Mouse (Mus musculus): ENCODE data around the gene Cep55. TPM values are rescaled to one million over a fixed set of nuclear protein-coding genes. Genes with fewer than 3 reads are reported as not detected.
A peak's percentile ranks its signal among the peaks of the same experiment; 100 is the strongest.

The Cep55 gene
- polyA plus RNA-seq, 1 experiment from 2014 or later = 8.2 TPM

- Histone ChIP-seq H3K4me3 (ENCODE audit: low read depth, low read length) (no peak overlapping the region), H3K9me3 (ENCODE audit: control insufficient read depth) (no peaks in the 10 kb centered on the region), H3K27me3 (replicated peaks; ENCODE audit: control insufficient read depth, insufficient read depth, low read length) (no peaks in the 10 kb centered on the region), H3K4me1 (replicated peaks; ENCODE audit: control insufficient read depth, insufficient read depth, low read length) (peaks cover 17% of the 10 kb centered on the region), H3K9ac (ENCODE audit: low read depth, low read length) (no peak overlapping the region), H3K4me2 (replicated peaks; ENCODE audit: low read depth) (no peak overlapping the region), H3K36me3 (ENCODE audit: control insufficient read depth, insufficient read depth) (no peaks in the 10 kb centered on the region), H3K27ac (ENCODE audit: low read depth, low read length) (no peak overlapping the region)
- TF ChIP-seq CTCF (IDR thresholded peaks at IDR 0.05; ENCODE audit: low read depth) = no peak
- WGBS = 73% methylated on average over 4 of the region's 4 CpGs
- ATAC-seq = no peak
Observed at GRCm38 (mm10) chr19:38023603-38024002, 31.2 kb upstream of the Cep55 start.

DNA sequence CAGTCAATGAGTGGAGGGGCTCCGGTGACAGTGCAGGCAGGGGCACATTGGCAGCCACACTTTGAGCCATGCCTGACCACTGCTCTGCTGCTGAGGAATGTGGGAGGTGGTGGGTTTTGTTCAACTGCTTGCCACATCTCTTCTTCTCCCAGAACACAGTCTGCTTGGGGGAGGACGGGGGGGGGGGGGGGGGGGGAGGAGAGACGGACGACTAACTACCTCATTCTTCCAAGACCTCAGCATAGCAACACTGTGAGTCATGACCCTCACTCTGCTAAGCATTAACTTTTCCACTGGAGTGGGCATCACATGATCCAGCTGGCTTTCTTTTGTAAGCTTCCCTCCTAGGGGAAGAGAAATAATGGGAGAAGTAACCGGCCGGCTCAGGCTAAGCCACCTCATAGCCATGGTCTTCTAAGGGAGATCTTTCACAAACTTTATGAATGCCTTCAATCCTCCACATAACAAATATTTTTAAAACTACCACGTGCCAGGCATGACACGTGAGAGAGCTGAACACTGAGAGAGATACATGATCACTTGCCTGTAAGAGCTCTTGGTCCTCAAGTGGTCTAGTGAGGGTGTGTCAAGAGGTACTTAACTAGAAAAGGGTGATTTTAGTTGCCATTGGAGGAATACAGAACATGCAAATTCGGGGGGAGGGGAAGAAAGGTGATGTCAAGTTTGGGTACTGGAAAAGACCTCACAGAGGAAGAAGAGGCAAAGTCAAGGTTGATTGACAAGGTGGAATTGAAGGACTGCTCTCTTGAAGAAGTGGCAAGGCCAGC is 29.4 kb upstream of the Cep55 start:
- H3K9ac ChIP-seq (ENCODE audit: low read depth, low read length) = no peak overlapping the region
- TF ChIP-seq CTCF (IDR thresholded peaks at IDR 0.05; ENCODE audit: low read depth) = no peak
- H3K36me3 ChIP-seq (ENCODE audit: control insufficient read depth, insufficient read depth) = no peaks in the 10 kb centered on the region
- 44% methylated on average over 6 of the region's 9 CpGs for WGBS
- no peak overlapping the region for H3K4me2 ChIP-seq (replicated peaks; ENCODE audit: low read depth)
- H3K4me1 ChIP-seq (replicated peaks; ENCODE audit: control insufficient read depth, insufficient read depth, low read length) = peaks cover 20% of the 10 kb centered on the region
- no peak overlapping the region for H3K4me3 ChIP-seq (ENCODE audit: low read depth, low read length)
- H3K27ac ChIP-seq (ENCODE audit: low read depth, low read length) = peak overlapping the region; percentile 15; the same call in 1 of the 2 replicates
- peak; percentile 71 for ATAC-seq
- H3K9me3 ChIP-seq (ENCODE audit: control insufficient read depth) = no peaks in the 10 kb centered on the region
- no peaks in the 10 kb centered on the region for H3K27me3 ChIP-seq (replicated peaks; ENCODE audit: control insufficient read depth, insufficient read depth, low read length)

DNA sequence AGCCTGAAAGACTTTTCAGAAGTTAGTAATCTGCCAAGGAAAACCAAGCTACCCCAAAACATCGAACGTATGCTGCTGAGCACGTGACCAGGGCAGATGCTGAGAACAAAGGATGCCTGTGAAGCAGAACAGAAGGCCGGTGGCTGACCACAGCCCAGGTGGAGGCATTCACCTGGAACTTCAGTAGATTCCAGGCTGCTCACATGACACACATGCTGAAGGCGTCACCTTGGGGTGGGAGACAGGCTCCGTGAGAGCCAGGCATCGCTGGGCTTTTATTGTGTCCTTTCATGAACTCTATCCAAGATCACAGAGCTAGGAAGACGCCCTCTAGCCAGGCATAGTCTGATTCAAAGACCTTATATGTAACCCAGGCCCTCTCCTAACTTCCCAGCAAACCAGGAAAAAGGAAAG is 28.6 kb upstream of the Cep55 start:
- H3K9ac ChIP-seq (ENCODE audit: low read depth, low read length) = no peak overlapping the region
- ATAC-seq = no peak
- peak overlapping the region; percentile 9 for H3K4me2 ChIP-seq (replicated peaks; ENCODE audit: low read depth)
- no peaks in the 10 kb centered on the region for H3K9me3 ChIP-seq (ENCODE audit: control insufficient read depth)
- no peaks in the 10 kb centered on the region for H3K27me3 ChIP-seq (replicated peaks; ENCODE audit: control insufficient read depth, insufficient read depth, low read length)
- H3K4me1 ChIP-seq (replicated peaks; ENCODE audit: control insufficient read depth, insufficient read depth, low read length) = peaks cover 20% of the 10 kb centered on the region
- no peak for TF ChIP-seq CTCF (IDR thresholded peaks at IDR 0.05; ENCODE audit: low read depth)
- WGBS = 53% methylated on average over 8 of the region's 8 CpGs
- H3K27ac ChIP-seq (ENCODE audit: low read depth, low read length) = peak overlapping the region; percentile 15; the same call in 1 of the 2 replicates
- H3K36me3 ChIP-seq (ENCODE audit: control insufficient read depth, insufficient read depth) = no peaks in the 10 kb centered on the region
- H3K4me3 ChIP-seq (ENCODE audit: low read depth, low read length) = no peak overlapping the region

DNA sequence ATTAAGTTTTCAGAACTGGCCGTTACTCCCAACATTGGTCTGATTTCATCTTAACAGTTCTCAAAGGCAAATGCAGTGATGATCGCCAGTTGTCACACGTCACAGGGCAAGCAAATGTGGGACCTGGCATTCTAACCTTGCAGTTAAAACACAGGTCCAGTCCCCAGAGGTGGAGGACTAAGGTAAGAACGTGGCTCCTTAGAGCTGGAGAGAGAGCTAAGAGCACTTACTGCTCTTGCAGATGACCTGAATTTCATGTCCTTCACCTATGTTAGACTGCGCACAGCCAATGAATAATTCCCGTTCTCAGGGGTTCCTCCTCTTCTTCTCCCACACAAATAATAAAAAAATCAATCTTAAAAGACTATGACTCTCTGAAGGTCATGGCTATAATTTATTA is 27.4 kb upstream of the Cep55 start:
- WGBS = 84% methylated on average over 6 of the region's 6 CpGs
- no peak for ATAC-seq
- no peak for TF ChIP-seq CTCF (IDR thresholded peaks at IDR 0.05; ENCODE audit: low read depth)

GRCm38 (mm10) chr19:38027881-38028521 is 26.8 kb upstream of the Cep55 start:
- no peak for ATAC-seq
- H3K4me2 ChIP-seq (replicated peaks; ENCODE audit: low read depth) = no peak overlapping the region
- no peaks in the 10 kb centered on the region for H3K9me3 ChIP-seq (ENCODE audit: control insufficient read depth)
- H3K27me3 ChIP-seq (replicated peaks; ENCODE audit: control insufficient read depth, insufficient read depth, low read length) = no peaks in the 10 kb centered on the region
- H3K4me1 ChIP-seq (replicated peaks; ENCODE audit: control insufficient read depth, insufficient read depth, low read length) = peaks cover 20% of the 10 kb centered on the region
- peak overlapping the region; percentile 7; the same call in 1 of the 2 replicates for H3K27ac ChIP-seq (ENCODE audit: low read depth, low read length)
- no peak overlapping the region for H3K9ac ChIP-seq (ENCODE audit: low read depth, low read length)
- no peaks in the 10 kb centered on the region for H3K36me3 ChIP-seq (ENCODE audit: control insufficient read depth, insufficient read depth)
- TF ChIP-seq CTCF (IDR thresholded peaks at IDR 0.05; ENCODE audit: low read depth) = no peak
- WGBS = 42% methylated on average over 10 of the region's 10 CpGs
- no peak overlapping the region for H3K4me3 ChIP-seq (ENCODE audit: low read depth, low read length)

More for the DNA sequence above, 27.4 kb upstream of the Cep55 start:
- no peak overlapping the region for H3K4me2 ChIP-seq (replicated peaks; ENCODE audit: low read depth)
- peaks cover 20% of the 10 kb centered on the region for H3K4me1 ChIP-seq (replicated peaks; ENCODE audit: control insufficient read depth, insufficient read depth, low read length)
- H3K36me3 ChIP-seq (ENCODE audit: control insufficient read depth, insufficient read depth) = no peaks in the 10 kb centered on the region
- no peak overlapping the region for H3K9ac ChIP-seq (ENCODE audit: low read depth, low read length)
- H3K27me3 ChIP-seq (replicated peaks; ENCODE audit: control insufficient read depth, insufficient read depth, low read length) = no peaks in the 10 kb centered on the region
- H3K9me3 ChIP-seq (ENCODE audit: control insufficient read depth) = no peaks in the 10 kb centered on the region
- no peak overlapping the region for H3K4me3 ChIP-seq (ENCODE audit: low read depth, low read length)
- H3K27ac ChIP-seq (ENCODE audit: low read depth, low read length) = no peak overlapping the region

- Histone ChIP-seq H3K4me1 (replicated peaks; ENCODE audit: control insufficient read depth, insufficient read depth, low read length) (peaks cover 20% of the 10 kb centered on the region), H3K36me3 (ENCODE audit: control insufficient read depth, insufficient read depth) (no peaks in the 10 kb centered on the region), H3K27ac (ENCODE audit: low read depth, low read length) (peak overlapping the region; percentile 2), H3K4me3 (ENCODE audit: low read depth, low read length) (no peak overlapping the region), H3K4me2 (replicated peaks; ENCODE audit: low read depth) (peak overlapping the region; percentile 3; the same call in 1 of the 2 replicates), H3K9me3 (ENCODE audit: control insufficient read depth) (no peaks in the 10 kb centered on the region), H3K27me3 (replicated peaks; ENCODE audit: control insufficient read depth, insufficient read depth, low read length) (no peaks in the 10 kb centered on the region), H3K9ac (ENCODE audit: low read depth, low read length) (no peak overlapping the region)
- no peak for TF ChIP-seq CTCF (IDR thresholded peaks at IDR 0.05; ENCODE audit: low read depth)
- 67% methylated on average over 3 of the region's 3 CpGs for WGBS
- ATAC-seq = no peak
Observed at GRCm38 (mm10) chr19:38029292-38029691, 25.5 kb upstream of the Cep55 start.

Measured in intestine, postnatal 0 days (tissue).